Mouse (Mus musculus) hindbrain, embryonic 14.5 days (tissue): Measurements from ENCODE around the gene Ctps2. TPM values are rescaled to one million over a fixed set of nuclear protein-coding genes. Genes with fewer than 3 reads are reported as not detected.

Source experiments
- ATAC-seq: fragments of 200-750 bp; cut with Nextera tagmentation; 2 replicates; pipeline ENCODE4 v1.8.0; 2017; ENCODE audit warnings: moderate number of reproducible peaks, mild to moderate bottlenecking, moderate TSS enrichment, moderate library complexity; ENCODE audit not compliant: low FRiP score
- DNase-seq: peaks from one replicate; pipeline ENCODE4 v3.0.0-alpha.2; 2015; ENCODE audit warnings: low spot score
- H3K27ac ChIP-seq: fragments of 300-500 bp; sonication (generic); 2 replicates; pipeline ENCODE4 v1.5.1; 2014; ENCODE audit warnings: mild to moderate bottlenecking, moderate library complexity
- H3K27me3 ChIP-seq: fragments of 300-500 bp; sonication (generic); 2 replicates; pipeline ENCODE4 v1.6.1; 2014; ENCODE audit warnings: mild to moderate bottlenecking, low read length, mixed read lengths; ENCODE audit not compliant: control insufficient read depth, insufficient read depth
- H3K36me3 ChIP-seq: fragments of 300-500 bp; sonication (generic); replicated peaks from 2 replicates; pipeline ENCODE4 v1.6.1; 2014; ENCODE audit not compliant: control insufficient read depth, insufficient read depth
- H3K4me1 ChIP-seq: fragments of 300-500 bp; sonication (generic); replicated peaks from 2 replicates; pipeline ENCODE4 v1.6.1; 2014; ENCODE audit warnings: antibody characterized with exemption, low read length, mixed read lengths; ENCODE audit not compliant: control insufficient read depth, insufficient read depth
- H3K4me2 ChIP-seq: fragments of 300-500 bp; sonication (generic); replicated peaks from 2 replicates; pipeline ENCODE4 v1.6.1; 2014; ENCODE audit warnings: mild to moderate bottlenecking, moderate library complexity
- H3K4me3 ChIP-seq: fragments of 300-500 bp; sonication (generic); replicated peaks from 2 replicates; pipeline ENCODE4 v1.5.1; 2014; ENCODE audit warnings: mild to moderate bottlenecking, low read length
- H3K9ac ChIP-seq: fragments of 300-500 bp; sonication (generic); 2 replicates; pipeline ENCODE4 v1.6.1; 2014
- H3K9me3 ChIP-seq: fragments of 300-500 bp; sonication (generic); 2 replicates; pipeline ENCODE4 v1.6.1; 2016; ENCODE audit warnings: low read length; ENCODE audit not compliant: control insufficient read depth
- WGBS: fragments of 180-500 bp; shearing (Covaris S2); extraction: QIAGEN DNeasy Blood & Tissue Kit; methylation state at CpG from one replicate; pipeline ENCODE4 v1.1.7; 2014; 5-methylcytosine and 5-hydroxymethylcytosine counted together
- microRNA counts: library from miRNA; unstranded; fragments of <30 nt; microRNA quantifications from one replicate; lab custom pipeline; 2016
- microRNA-seq: library from miRNA; unstranded; fragments of <30 nt; microRNA quantifications from one replicate; pipeline ENCODE4, GENCODE M21; 2016
- polyA plus RNA-seq: library from polyadenylated mRNA; unstranded; fragments of >200 nt; fragmentation: Nextera tagmentation; extraction: Ambion mirVana; gene quantifications from 2 replicates; pipeline ENCODE4 v1.2.1, GENCODE M21; 2014

Ctps2 gene
- polyA plus RNA-seq, 1 experiment from 2014 or later: 97.1 TPM

DNA sequence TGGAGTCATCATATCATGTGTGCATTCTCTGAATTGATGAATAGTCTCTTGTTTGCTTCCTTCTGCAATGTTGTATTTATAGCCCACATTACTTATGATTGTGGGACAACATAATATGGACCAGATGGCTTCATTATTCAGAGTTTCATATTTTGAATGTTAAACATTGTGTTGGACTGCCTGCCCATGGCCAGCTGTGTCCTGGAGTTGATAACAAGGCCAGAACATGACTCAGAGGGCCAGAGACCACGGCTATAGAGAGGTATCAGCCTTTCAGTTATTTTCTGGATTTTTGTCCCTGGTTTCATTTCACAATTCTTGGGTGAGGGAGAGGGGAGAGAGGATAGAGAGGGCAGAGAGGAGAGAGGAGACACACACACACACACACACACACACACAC is 162.9 kb downstream of the Ctps2 start:
- no peaks in the 10 kb centered on the region for H3K4me1 ChIP-seq
- H3K27me3 ChIP-seq: no peaks in the 10 kb centered on the region
- H3K4me3 ChIP-seq: no peak overlapping the region
- DNase-seq: no peak
- 91% methylated on average over 1 of the region's 1 CpGs for WGBS
- H3K36me3 ChIP-seq: no peaks in the 10 kb centered on the region
- H3K4me2 ChIP-seq: no peak overlapping the region
- no peak for ATAC-seq
- no peak overlapping the region for H3K27ac ChIP-seq
- no peak overlapping the region for H3K9ac ChIP-seq
- H3K9me3 ChIP-seq: no peaks in the 10 kb centered on the region

MicroRNAs within 50 kb of the gene (microRNA counts, 519-probe panel; counts per million panel counts)
- microRNA mmu-miR-3473 (lab: Ali Mortazavi, UCI): not detected

Small RNAs within 50 kb of the gene (microRNA-seq; reads per million reads assigned to microRNA genes)
- gene Mir3473a: not detected

Other genes starting within 250 kb of the Ctps2 start
- 230 and 235 TPM in 2 replicates for gene Rbbp7, start 140.8 kb upstream of the Ctps2 start, polyA plus RNA-seq
- gene Txlng, start 71.8 kb upstream of the Ctps2 start, polyA plus RNA-seq: 12.6 and 13.0 TPM in 2 replicates
- 36.0 and 39.1 TPM in 2 replicates for gene Syap1, start 12.8 kb upstream of the Ctps2 start, polyA plus RNA-seq
- gene S100g, start 63.4 kb downstream of the Ctps2 start, polyA plus RNA-seq: 1.3 and 1.4 TPM in 2 replicates